Mouse (Mus musculus) forebrain, embryonic 11.5 days (tissue): ENCODE results near the gene Pbx1. TPM values are rescaled to one million over a fixed set of nuclear protein-coding genes. Genes with fewer than 3 reads are reported as not detected.

Experiments used
- ATAC-seq: fragments of 200-750 bp; cut with Nextera tagmentation; replicated peaks from 2 replicates; pipeline ENCODE4 v1.8.0; 2017; ENCODE audit warnings: moderate TSS enrichment; ENCODE audit not compliant: low FRiP score
- DNase-seq: peaks from one replicate; pipeline ENCODE4 v3.0.0-alpha.2; 2017; ENCODE audit warnings: low spot score
- H3K27ac ChIP-seq: fragments of 300-500 bp; sonication (generic); 2 replicates; pipeline ENCODE4 v1.5.1; 2014; ENCODE audit warnings: low read depth, low read length
- H3K27me3 ChIP-seq: fragments of 300-500 bp; sonication (generic); 2 replicates; pipeline ENCODE4 v1.6.1; 2014; ENCODE audit warnings: mild to moderate bottlenecking, low read length, mixed read lengths; ENCODE audit not compliant: control insufficient read depth, insufficient read depth
- H3K36me3 ChIP-seq: fragments of 300-500 bp; sonication (generic); 2 replicates; pipeline ENCODE4 v1.6.1; 2014; ENCODE audit warnings: mild to moderate bottlenecking, low read length, moderate library complexity, mixed read lengths; ENCODE audit not compliant: control insufficient read depth, insufficient read depth
- H3K4me1 ChIP-seq: fragments of 300-500 bp; sonication (generic); replicated peaks from 2 replicates; pipeline ENCODE4 v1.6.1; 2014; ENCODE audit warnings: low read length, mixed read lengths; ENCODE audit not compliant: control insufficient read depth, insufficient read depth
- H3K4me2 ChIP-seq: fragments of 300-500 bp; sonication (generic); 2 replicates; pipeline ENCODE4 v1.6.1; 2014; ENCODE audit warnings: low read depth, mild to moderate bottlenecking, low read length, moderate library complexity, mixed read lengths; ENCODE audit not compliant: severe bottlenecking
- H3K4me3 ChIP-seq: fragments of 300-500 bp; sonication (generic); 2 replicates; pipeline ENCODE4 v1.5.1; 2014; ENCODE audit warnings: low read depth, low read length
- H3K9ac ChIP-seq: fragments of 300-500 bp; sonication (generic); 2 replicates; pipeline ENCODE4 v1.6.1; 2014; ENCODE audit warnings: low read length
- H3K9me3 ChIP-seq: fragments of 300-500 bp; sonication (generic); 2 replicates; pipeline ENCODE4 v1.6.1; 2016; ENCODE audit warnings: low read length, mixed read lengths; ENCODE audit not compliant: control insufficient read depth
- WGBS: fragments of 180-500 bp; shearing (Covaris S2); extraction: QIAGEN DNeasy Blood & Tissue Kit; methylation state at CpG from one replicate; pipeline ENCODE4 v1.1.7; 2014; 5-methylcytosine and 5-hydroxymethylcytosine counted together
- polyA plus RNA-seq: library from polyadenylated mRNA; unstranded; fragments of >200 nt; fragmentation: Nextera tagmentation; extraction: Ambion mirVana; gene quantifications from 2 replicates; pipeline ENCODE4 v1.2.1, GENCODE M21; 2014

The Pbx1 gene
- polyA plus RNA-seq, 1 experiment from 2014 or later = 51.1 TPM

GRCm38 (mm10) chr1:168429406-168429805 lies 2.7 kb downstream of the Pbx1 start:
- peak overlapping the region; percentile 64 for H3K9ac ChIP-seq
- no peak for DNase-seq
- no peaks in the 10 kb centered on the region for H3K36me3 ChIP-seq
- peak overlapping the region; percentile 100 for H3K27ac ChIP-seq
- ATAC-seq = no peak
- peak overlapping the region; percentile 87 for H3K4me3 ChIP-seq
- peaks cover 19% of the 10 kb centered on the region for H3K4me1 ChIP-seq
- H3K27me3 ChIP-seq = no peaks in the 10 kb centered on the region
- WGBS = 1% methylated on average over 5 of the region's 5 CpGs
- H3K9me3 ChIP-seq = no peaks in the 10 kb centered on the region
- peak overlapping the region; percentile 58 for H3K4me2 ChIP-seq

GRCm38 (mm10) chr1:168428255-168428654 lies 3.8 kb downstream of the Pbx1 start:
- Histone ChIP-seq H3K4me2 (peak overlapping the region; percentile 58), H3K4me1 (peaks cover 21% of the 10 kb centered on the region), H3K9ac (peak overlapping the region; percentile 50), H3K9me3 (no peaks in the 10 kb centered on the region), H3K27ac (peak overlapping the region; percentile 60), H3K27me3 (no peaks in the 10 kb centered on the region), H3K36me3 (no peaks in the 10 kb centered on the region), H3K4me3 (peak overlapping the region; percentile 87)
- DNase-seq = no peak
- WGBS = 13% methylated on average over 6 of the region's 6 CpGs
- no peak for ATAC-seq

DNA sequence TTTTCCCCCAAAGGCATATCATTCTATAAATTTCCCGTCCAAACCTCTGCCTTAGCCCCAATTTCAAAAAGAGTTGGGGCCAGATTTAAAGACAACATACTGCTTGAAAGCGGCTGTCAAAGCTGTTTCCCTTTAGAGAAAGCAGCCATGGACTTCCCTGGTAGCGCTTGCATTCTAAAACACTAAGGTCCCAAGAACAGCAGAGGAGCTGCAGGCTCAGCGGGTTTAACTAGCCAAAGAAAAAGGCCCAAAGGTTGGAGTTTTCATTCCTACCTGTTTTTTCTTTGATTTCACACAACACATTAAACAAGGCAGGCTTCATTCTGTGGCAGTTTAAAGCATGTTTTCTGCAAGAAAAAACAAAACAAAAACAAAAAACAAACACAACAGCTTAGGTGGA lies 4.5 kb downstream of the Pbx1 start:
- 7% methylated on average over 4 of the region's 4 CpGs for WGBS
- H3K9me3 ChIP-seq = no peaks in the 10 kb centered on the region
- H3K9ac ChIP-seq = peak overlapping the region; percentile 50; the same call in 1 of the 2 replicates
- ATAC-seq (no peak), DNase-seq (no peak)
- peaks cover 21% of the 10 kb centered on the region for H3K4me1 ChIP-seq
- H3K27ac ChIP-seq = peak overlapping the region; percentile 54
- H3K36me3 ChIP-seq = no peaks in the 10 kb centered on the region
- H3K27me3 ChIP-seq = no peaks in the 10 kb centered on the region
- H3K4me3 ChIP-seq = peak overlapping the region; percentile 87
- peak overlapping the region; percentile 58 for H3K4me2 ChIP-seq

GRCm38 (mm10) chr1:168426900-168427299 lies 5.2 kb downstream of the Pbx1 start:
- DNase-seq (no peak), ATAC-seq (no peak)
- H3K36me3 ChIP-seq = peaks cover 3% of the 10 kb centered on the region
- no peaks in the 10 kb centered on the region for H3K9me3 ChIP-seq
- peak overlapping the region; percentile 58 for H3K4me2 ChIP-seq
- peaks cover 21% of the 10 kb centered on the region for H3K4me1 ChIP-seq
- H3K9ac ChIP-seq = peak overlapping the region; percentile 35
- no peaks in the 10 kb centered on the region for H3K27me3 ChIP-seq
- peak overlapping the region; percentile 87 for H3K4me3 ChIP-seq
- 29% methylated on average over 9 of the region's 9 CpGs for WGBS
- peak overlapping the region; percentile 32; the same call in 1 of the 2 replicates for H3K27ac ChIP-seq

GRCm38 (mm10) chr1:168426281-168426680 lies 5.8 kb downstream of the Pbx1 start:
- H3K9ac ChIP-seq = peak overlapping the region; percentile 43
- DNase-seq = no peak
- H3K27ac ChIP-seq = 0 out of 2 replicates have a peak overlapping the region, but pooled peaks have one; percentile 1
- ATAC-seq = no peak
- no peaks in the 10 kb centered on the region for H3K27me3 ChIP-seq
- peak overlapping the region; percentile 87 for H3K4me3 ChIP-seq
- H3K4me2 ChIP-seq = peak overlapping the region; percentile 58
- peaks cover 21% of the 10 kb centered on the region for H3K4me1 ChIP-seq
- WGBS = 35% methylated on average over 7 of the region's 7 CpGs
- no peaks in the 10 kb centered on the region for H3K9me3 ChIP-seq
- peaks cover 3% of the 10 kb centered on the region for H3K36me3 ChIP-seq

GRCm38 (mm10) chr1:168425017-168425705 lies 6.9 kb downstream of the Pbx1 start:
- peaks cover 21% of the 10 kb centered on the region for H3K4me1 ChIP-seq
- H3K36me3 ChIP-seq = peaks cover 3% of the 10 kb centered on the region
- H3K4me3 ChIP-seq = peak overlapping the region; percentile 87; the same call in 1 of the 2 replicates
- DNase-seq = no peak
- no peak for ATAC-seq
- 38% methylated on average over 5 of the region's 5 CpGs for WGBS
- H3K4me2 ChIP-seq = peak overlapping the region; percentile 58; the same call in 1 of the 2 replicates
- H3K27me3 ChIP-seq = no peaks in the 10 kb centered on the region
- H3K27ac ChIP-seq = no peak overlapping the region
- peak overlapping the region; percentile 7; the same call in 1 of the 2 replicates for H3K9ac ChIP-seq
- H3K9me3 ChIP-seq = no peaks in the 10 kb centered on the region

DNA sequence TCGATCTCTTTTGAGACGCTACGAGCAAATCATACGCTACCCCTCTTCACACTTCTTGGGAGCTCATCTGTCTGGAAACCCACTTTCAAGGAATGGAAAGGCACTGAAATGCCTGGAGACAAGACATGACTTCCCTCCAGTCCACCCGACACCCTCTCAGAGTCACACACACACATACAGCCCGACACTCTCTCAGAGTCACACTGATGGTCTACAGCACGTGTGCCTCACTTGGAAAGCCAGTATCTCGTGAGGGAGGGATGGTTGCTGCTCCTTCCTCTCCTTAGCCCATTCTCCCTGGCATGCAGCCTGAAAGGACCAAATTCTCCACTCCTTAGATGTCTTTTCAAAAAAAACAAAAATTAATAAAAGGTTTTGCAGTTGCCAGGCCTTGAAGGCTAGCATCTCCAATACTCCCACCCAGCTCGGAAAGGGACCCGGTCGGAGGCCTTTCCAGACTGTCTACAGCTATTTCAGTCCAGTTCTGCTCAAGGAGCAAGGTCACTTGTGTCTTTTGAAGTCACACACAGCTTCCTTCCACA lies 8.6 kb downstream of the Pbx1 start:
- H3K4me1 ChIP-seq = peaks cover 28% of the 10 kb centered on the region

DNA sequence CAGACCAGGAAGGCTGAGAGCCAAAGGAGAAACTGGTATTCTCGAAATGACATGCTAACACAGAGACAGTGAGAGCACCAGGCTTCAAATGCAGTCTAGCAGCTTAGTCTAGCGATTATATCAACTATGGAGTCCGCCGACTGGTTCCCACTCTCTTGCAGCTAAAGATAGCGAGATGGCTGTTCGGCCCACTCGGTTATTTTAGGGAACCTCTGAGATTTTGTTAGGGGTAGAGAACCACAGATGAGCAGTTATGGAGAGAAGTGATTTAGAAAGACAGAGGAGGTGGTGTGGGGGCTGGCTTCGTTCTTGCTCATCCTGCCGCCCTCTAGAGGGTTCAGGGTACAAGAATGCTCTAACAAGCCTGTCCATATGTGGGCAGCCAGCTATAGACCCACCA lies 13.2 kb downstream of the Pbx1 start:
- Histone ChIP-seq H3K27ac (no peak overlapping the region), H3K36me3 (peaks cover 3% of the 10 kb centered on the region), H3K4me1 (peaks cover 30% of the 10 kb centered on the region), H3K27me3 (no peaks in the 10 kb centered on the region), H3K9ac (no peak overlapping the region), H3K4me2 (no peak overlapping the region), H3K9me3 (no peaks in the 10 kb centered on the region), H3K4me3 (no peak overlapping the region)
- 86% methylated on average over 9 of the region's 9 CpGs for WGBS
- ATAC-seq (no peak), DNase-seq (no peak)

More for the DNA sequence above, 8.6 kb downstream of the Pbx1 start:
- no peak overlapping the region for H3K27ac ChIP-seq
- H3K9ac ChIP-seq = no peak overlapping the region
- 73% methylated on average over 11 of the region's 11 CpGs for WGBS
- no peak overlapping the region for H3K4me3 ChIP-seq
- H3K4me2 ChIP-seq = no peak overlapping the region
- no peaks in the 10 kb centered on the region for H3K27me3 ChIP-seq
- ATAC-seq (no peak), DNase-seq (no peak)
- peaks cover 3% of the 10 kb centered on the region for H3K36me3 ChIP-seq
- H3K9me3 ChIP-seq = no peaks in the 10 kb centered on the region
